Mouse (Mus musculus): Measurements from ENCODE around the gene Tcta. TPM values are rescaled to one million over a fixed set of nuclear protein-coding genes. Genes with fewer than 3 reads are reported as not detected.
A peak's percentile ranks its signal among the peaks of the same experiment; 100 is the strongest.

Gene Tcta
- total and polyA plus RNA-seq, 3 experiments = 3.4 to 7.0 TPM; not detected in 1

DNA sequence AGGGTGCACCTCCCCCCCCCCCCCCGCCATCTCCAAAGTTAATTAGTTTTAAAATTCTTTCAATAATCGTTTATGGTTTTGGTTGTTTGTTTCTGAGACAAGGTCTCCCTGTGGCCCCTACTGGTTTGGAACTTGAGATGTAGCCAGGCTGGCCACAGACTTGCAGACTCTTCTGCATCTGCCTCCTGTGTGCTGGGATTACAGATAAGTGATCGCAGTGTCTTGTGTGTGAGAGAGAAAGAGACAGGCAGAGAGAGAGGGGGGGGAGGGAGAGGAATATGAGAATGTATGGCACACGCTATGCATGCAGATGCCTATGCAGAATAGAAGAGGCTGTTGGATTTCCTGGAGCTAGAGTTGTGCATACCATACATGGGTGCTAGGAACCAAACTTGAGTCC, 43.8 kb upstream of the Tcta start:
- Histone ChIP-seq H3K79me2 (ENCODE audit: control insufficient read depth, insufficient read depth, low read length, poor library complexity) (peaks cover 30% of the 10 kb centered on the region), H3K9ac (ENCODE audit: control insufficient read depth, low read depth, low read length, poor library complexity, severe bottlenecking) (no peak overlapping the region), H3K27ac (ENCODE audit: control insufficient read depth, low read depth, low read length) (no peak overlapping the region), H3K9me3 (replicated peaks; ENCODE audit: insufficient read depth, low read length) (no peaks in the 10 kb centered on the region), H3K4me3 (ENCODE audit: control insufficient read depth in 1 of 2, insufficient read depth in 1 of 2, low read depth in 2 of 2, low read length in 2 of 2) (no peak overlapping the region), H3K36me3 (ENCODE audit: control insufficient read depth in 1 of 2, insufficient read depth in 2 of 2, low read length in 2 of 2) (peaks cover 18 to 25% of the 10 kb centered on the region in 2 experiments), H3K4me1 (ENCODE audit: control insufficient read depth in 1 of 2, insufficient read depth in 2 of 2, low read length in 2 of 2) (peaks cover 5 to 19% of the 10 kb centered on the region in 2 experiments), H3K27me3 (ENCODE audit: control insufficient read depth in 1 of 2, insufficient read depth in 2 of 2, low read length in 2 of 2) (no peaks in the 10 kb centered on the region)
- TF ChIP-seq TAL1 (IDR thresholded peaks at IDR 0.05; ENCODE audit: low read length) (peak; percentile 37; the same call in 1 of the 2 replicates), GABPA (IDR thresholded peaks at IDR 0.05; ENCODE audit: low read depth, low read length) (no peak)
- peak; percentile 32 for DNase-seq (ENCODE audit: low read depth, low spot score)

DNA sequence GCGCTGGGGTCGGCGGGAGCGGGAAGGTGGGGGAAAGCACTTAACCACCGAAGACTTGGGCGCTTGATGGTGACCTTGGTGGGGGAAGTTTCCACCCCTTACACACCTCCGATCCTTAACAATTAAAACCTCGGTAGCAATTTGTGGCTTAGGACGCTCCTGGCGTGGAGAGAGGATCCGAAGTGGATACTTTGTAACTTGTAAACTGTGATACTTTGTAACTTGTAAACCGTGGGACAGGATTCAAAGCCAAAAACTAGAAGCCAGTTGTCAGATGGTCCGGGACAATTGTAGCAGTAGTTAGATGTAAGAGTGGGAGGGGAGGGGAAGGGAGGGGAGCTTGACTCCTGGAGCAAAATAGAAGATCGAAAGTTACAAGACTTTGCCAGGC, 42.3 kb upstream of the Tcta start:
- peaks cover 30% of the 10 kb centered on the region for H3K79me2 ChIP-seq (ENCODE audit: control insufficient read depth, insufficient read depth, low read length, poor library complexity)
- peaks cover 11 to 32% of the 10 kb centered on the region in 2 experiments for H3K4me1 ChIP-seq (ENCODE audit: control insufficient read depth in 1 of 2, insufficient read depth in 2 of 2, low read length in 2 of 2)
- H3K9me3 ChIP-seq (replicated peaks; ENCODE audit: insufficient read depth, low read length) = no peaks in the 10 kb centered on the region
- DNase-seq (ENCODE audit: low read depth, low spot score) = peak; percentile 51
- no peaks in the 10 kb centered on the region for H3K27me3 ChIP-seq (ENCODE audit: control insufficient read depth in 1 of 2, insufficient read depth in 2 of 2, low read length in 2 of 2)
- H3K36me3 ChIP-seq (ENCODE audit: control insufficient read depth in 1 of 2, insufficient read depth in 2 of 2, low read length in 2 of 2) = peaks cover 17 to 31% of the 10 kb centered on the region in 2 experiments
- H3K4me3 ChIP-seq (ENCODE audit: control insufficient read depth in 1 of 2, insufficient read depth in 1 of 2, low read depth in 2 of 2, low read length in 2 of 2) = peak overlapping the region; percentile 94 to 95
- H3K9ac ChIP-seq (ENCODE audit: control insufficient read depth, low read depth, low read length, poor library complexity, severe bottlenecking) = peak overlapping the region; percentile 93
- TF ChIP-seq MAZ (IDR thresholded peaks at IDR 0.05; ENCODE audit: low read depth, low read length) (0 out of 2 replicates have a peak, but pooled peaks have one; percentile 20), TAL1 (IDR thresholded peaks at IDR 0.05; ENCODE audit: low read length) (no peak)
- H3K27ac ChIP-seq (ENCODE audit: control insufficient read depth, low read depth, low read length) = peak overlapping the region; percentile 77

DNA sequence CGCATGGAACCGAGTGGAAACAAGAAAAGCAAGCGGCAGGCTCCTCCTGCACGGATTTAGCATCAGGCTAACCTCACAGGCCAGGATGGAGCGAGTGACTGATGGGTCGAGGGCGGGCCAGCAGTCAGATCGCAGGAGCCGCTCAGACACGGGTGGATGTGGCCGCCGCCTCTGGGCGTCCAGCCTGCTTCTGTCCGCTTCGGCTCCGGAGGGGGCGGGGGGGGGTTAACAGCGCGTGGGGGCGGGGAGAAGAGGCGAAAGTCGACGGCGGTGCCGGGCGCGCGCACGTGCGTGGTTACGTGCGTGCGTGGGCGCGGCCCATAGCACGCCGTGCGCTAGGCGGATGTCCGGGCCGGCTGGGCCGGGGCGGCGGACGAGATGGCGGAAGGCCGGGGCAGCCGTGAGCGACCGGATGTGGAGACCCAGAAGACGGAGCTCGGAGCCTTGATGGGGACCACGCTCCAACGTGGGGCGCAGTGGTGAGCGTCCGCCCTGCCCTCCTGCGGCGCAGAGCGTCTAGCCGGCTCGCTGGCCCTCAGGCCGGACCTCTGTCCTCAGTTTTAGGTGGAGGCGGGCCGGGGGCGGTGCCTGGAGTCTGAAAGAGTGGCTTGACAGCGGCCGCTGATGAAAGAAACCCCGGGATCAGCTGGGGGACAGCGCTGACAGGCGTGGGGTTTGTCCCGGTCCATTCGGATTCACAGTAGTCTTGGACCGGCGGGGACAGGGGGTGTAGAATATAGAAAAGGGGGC, 41.8 kb upstream of the Tcta start, which contains the start of gene Usp4:
Gene Usp4 (plus strand): TSS at position 314 of the 750 bp plus-strand sequence.
- Histone ChIP-seq H3K9ac (ENCODE audit: control insufficient read depth, low read depth, low read length, poor library complexity, severe bottlenecking) (peak within 1 kb of the TSS; percentile 93), H3K9me3 (replicated peaks; ENCODE audit: insufficient read depth, low read length) (no peaks in the 10 kb centered on the region), H3K79me2 (ENCODE audit: control insufficient read depth, insufficient read depth, low read length, poor library complexity) (peaks cover 30% of the 10 kb centered on the region), H3K36me3 (ENCODE audit: control insufficient read depth in 1 of 2, insufficient read depth in 2 of 2, low read length in 2 of 2) (peaks cover 12 to 32% of the 10 kb centered on the region in 2 experiments), H3K27ac (ENCODE audit: control insufficient read depth, low read depth, low read length) (peak within 1 kb of the TSS; percentile 92), H3K4me3 (ENCODE audit: control insufficient read depth in 1 of 2, insufficient read depth in 1 of 2, low read depth in 2 of 2, low read length in 2 of 2) (peak within 1 kb of the TSS; percentile 94 to 95), H3K27me3 (ENCODE audit: control insufficient read depth in 1 of 2, insufficient read depth in 2 of 2, low read length in 2 of 2) (no peaks in the 10 kb centered on the region), H3K4me1 (ENCODE audit: control insufficient read depth in 1 of 2, insufficient read depth in 2 of 2, low read length in 2 of 2) (peaks cover 13 to 37% of the 10 kb centered on the region in 2 experiments)
- peak; percentile 91 for DNase-seq (ENCODE audit: low read depth, low spot score)
- TF ChIP-seq GABPA (IDR thresholded peaks at IDR 0.05; ENCODE audit: low read depth, low read length) (no peak), TCF12 (IDR thresholded peaks at IDR 0.05; ENCODE audit: low read depth, low read length) (peak; percentile 47; the same call in 1 of the 2 replicates), UBTF (IDR thresholded peaks at IDR 0.05; ENCODE audit: borderline replicate concordance, insufficient read depth, low read depth, low read length) (no peak), POLR2AphosphoS5 (IDR thresholded peaks at IDR 0.05; ENCODE audit: borderline replicate concordance, low read depth, low read length) (no peak), BHLHE40 (IDR thresholded peaks at IDR 0.05; ENCODE audit: borderline replicate concordance, low read depth, low read length) (peak; percentile 78; the same call in 1 of the 2 replicates), SIN3A (IDR thresholded peaks at IDR 0.05; ENCODE audit: low read length) (peak; percentile 62), MXI1 (IDR thresholded peaks at IDR 0.05; ENCODE audit: low read depth, low read length) (peak; percentile 80), RAD21 (IDR thresholded peaks at IDR 0.05; ENCODE audit: low read depth, low read length) (no peak), MEF2A (IDR thresholded peaks at IDR 0.05; ENCODE audit: extremely low read depth, insufficient replicate concordance, low read depth, low read length, poor library complexity, severe bottlenecking) (no peak), MAX (IDR thresholded peaks at IDR 0.05; ENCODE audit: low read length) (peak; percentile 57; the same call in 1 of the 2 replicates), MAZ (IDR thresholded peaks at IDR 0.05; ENCODE audit: low read depth, low read length) (peak; percentile 74; the same call in 1 of the 2 replicates), NRF1 (IDR thresholded peaks at IDR 0.05; ENCODE audit: insufficient read depth, low read depth, low read length, poor library complexity, severe bottlenecking) (peak; percentile 55; the same call in 1 of the 2 replicates), TBP (IDR thresholded peaks at IDR 0.05; ENCODE audit: low read depth, low read length) (peak; percentile 28; the same call in 1 of the 2 replicates), NELFE (IDR thresholded peaks at IDR 0.05; ENCODE audit: low read depth, low read length) (peak; percentile 71; the same call in 1 of the 2 replicates), GATA1 (IDR thresholded peaks at IDR 0.05; ENCODE audit: low read depth, low read length) (no peak), KAT2A (conservative IDR thresholded peaks at IDR 0.05; ENCODE audit: low read depth, low read length) (no peak), ZKSCAN1 (IDR thresholded peaks at IDR 0.05; ENCODE audit: low read depth, low read length) (no peak), RCOR1 (IDR thresholded peaks at IDR 0.05; ENCODE audit: low read depth, low read length) (peak; percentile 37; the same call in 1 of the 2 replicates), ZC3H11A (IDR thresholded peaks at IDR 0.05; ENCODE audit: low read depth, low read length) (no peak), ZMIZ1 (IDR thresholded peaks at IDR 0.05; ENCODE audit: low read depth, low read length) (peak; percentile 70), MYC (IDR thresholded peaks at IDR 0.05; ENCODE audit: low read depth, low read length) (no peak)

Measured in MEL (cell line).